Mouse (Mus musculus): Measurements from ENCODE around the gene Zfp853. TPM values are rescaled to one million over a fixed set of nuclear protein-coding genes. Genes with fewer than 3 reads are reported as not detected.
A peak's percentile ranks its signal among the peaks of the same experiment; 100 is the strongest.

The Zfp853 gene
- polyA plus RNA-seq, 1 experiment, result 0.99 TPM

- no peak for DNase-seq
- Histone ChIP-seq H3K4me1 (ENCODE audit: control insufficient read depth, insufficient read depth, low read length) (no peaks in the 10 kb centered on the region), H3K27me3 (replicated peaks; ENCODE audit: control insufficient read depth, insufficient read depth, low read length) (no peaks in the 10 kb centered on the region), H3K36me3 (ENCODE audit: control insufficient read depth, insufficient read depth, low read length) (no peaks in the 10 kb centered on the region), H3K27ac (ENCODE audit: insufficient read depth, low read depth, low read length) (no peak overlapping the region), H3K4me3 (ENCODE audit: insufficient read depth, low read depth, low read length) (no peak overlapping the region)
- TF ChIP-seq POLR2A (IDR thresholded peaks at IDR 0.05; ENCODE audit: low read depth, low read length), result no peak
- TF ChIP-seq CTCF (conservative IDR thresholded peaks at IDR 0.05; ENCODE audit: insufficient read depth, insufficient read length, low read depth, low read length), result no peak
- 29% methylated on average over 10 of the region's 10 CpGs for WGBS
These were observed 14.2 kb downstream of the Zfp853 start for GRCm38 (mm10) chr5:143279247-143279646.

GRCm38 (mm10) chr5:143275761-143276160, 17.7 kb downstream of the Zfp853 start:
- TF ChIP-seq CTCF (conservative IDR thresholded peaks at IDR 0.05; ENCODE audit: insufficient read depth, insufficient read length, low read depth, low read length) (no peak), POLR2A (IDR thresholded peaks at IDR 0.05; ENCODE audit: low read depth, low read length) (no peak)
- H3K4me3 ChIP-seq (ENCODE audit: insufficient read depth, low read depth, low read length), result no peak overlapping the region
- no peaks in the 10 kb centered on the region for H3K4me1 ChIP-seq (ENCODE audit: control insufficient read depth, insufficient read depth, low read length)
- no peak overlapping the region for H3K27ac ChIP-seq (ENCODE audit: insufficient read depth, low read depth, low read length)
- WGBS, result 37% methylated on average over 5 of the region's 5 CpGs
- H3K36me3 ChIP-seq (ENCODE audit: control insufficient read depth, insufficient read depth, low read length), result no peaks in the 10 kb centered on the region
- DNase-seq, result no peak
- H3K27me3 ChIP-seq (replicated peaks; ENCODE audit: control insufficient read depth, insufficient read depth, low read length), result no peaks in the 10 kb centered on the region

DNA sequence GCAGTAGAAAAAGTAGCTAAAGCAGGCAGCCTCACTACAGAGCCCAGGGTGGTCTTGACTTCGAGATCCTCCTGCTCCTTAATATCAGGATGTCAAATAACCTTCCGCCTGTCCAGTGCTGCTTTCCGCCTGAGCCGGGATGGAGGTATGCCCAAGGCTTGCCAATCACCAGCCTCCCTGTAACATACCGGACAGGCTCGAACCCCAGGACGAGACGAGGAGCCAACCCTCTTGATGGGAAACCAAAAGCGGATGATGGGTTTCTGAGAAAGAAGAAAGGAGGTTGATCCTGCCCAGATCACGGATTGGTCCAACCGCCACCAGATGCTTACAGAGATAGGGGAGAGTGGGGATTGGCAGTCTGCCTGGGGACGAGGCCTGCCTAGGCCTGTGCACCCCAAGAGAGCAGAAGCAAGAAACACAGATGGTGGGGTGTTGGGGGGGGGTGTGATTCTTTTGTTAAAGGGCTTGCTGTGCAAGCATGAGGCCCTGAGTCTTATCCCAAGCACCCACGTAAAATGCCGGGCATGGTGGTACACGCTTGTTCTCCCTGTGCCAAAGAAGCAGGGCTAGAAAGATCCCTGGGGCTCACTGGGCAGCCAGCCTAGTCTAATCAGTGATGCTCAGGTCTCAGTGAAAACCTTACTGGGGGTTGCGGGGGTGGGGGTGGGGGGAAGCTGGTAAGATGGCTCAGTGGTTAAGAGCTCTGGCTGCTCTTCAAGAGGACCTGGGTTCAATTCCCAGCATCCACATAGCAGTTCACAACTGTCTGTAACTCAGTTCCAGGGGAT, 20.7 kb downstream of the Zfp853 start:
- 90% methylated on average over 16 of the region's 16 CpGs for WGBS
- no peaks in the 10 kb centered on the region for H3K36me3 ChIP-seq (ENCODE audit: control insufficient read depth, insufficient read depth, low read length)
- no peak for DNase-seq
- H3K4me3 ChIP-seq (ENCODE audit: insufficient read depth, low read depth, low read length), result no peak overlapping the region
- no peak for TF ChIP-seq CTCF (conservative IDR thresholded peaks at IDR 0.05; ENCODE audit: insufficient read depth, insufficient read length, low read depth, low read length)
- TF ChIP-seq POLR2A (IDR thresholded peaks at IDR 0.05; ENCODE audit: low read depth, low read length), result no peak
- no peak overlapping the region for H3K27ac ChIP-seq (ENCODE audit: insufficient read depth, low read depth, low read length)
- H3K27me3 ChIP-seq (replicated peaks; ENCODE audit: control insufficient read depth, insufficient read depth, low read length), result no peaks in the 10 kb centered on the region
- H3K4me1 ChIP-seq (ENCODE audit: control insufficient read depth, insufficient read depth, low read length), result no peaks in the 10 kb centered on the region

DNA sequence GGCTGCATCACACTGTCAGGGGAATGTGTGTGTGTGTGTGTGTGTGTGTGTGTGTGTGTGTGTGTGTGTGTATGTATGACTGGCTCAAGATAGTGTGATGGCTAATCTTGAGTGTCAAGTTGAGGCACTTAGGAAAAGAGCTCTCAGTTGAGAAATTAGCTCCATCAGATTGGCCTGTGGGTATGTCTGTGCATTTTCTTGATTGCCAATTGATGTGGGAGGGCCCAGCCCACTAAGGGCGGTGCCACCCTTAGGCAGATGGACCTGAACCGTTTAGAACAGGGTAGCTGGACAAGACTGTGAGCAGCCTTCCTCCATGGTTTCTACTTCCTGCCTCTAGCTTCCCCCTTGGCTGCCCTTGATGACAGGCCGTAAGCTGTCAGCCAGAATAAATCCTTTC, 21.3 kb downstream of the Zfp853 start:
- Histone ChIP-seq H3K4me3 (ENCODE audit: insufficient read depth, low read depth, low read length) (no peak overlapping the region), H3K27ac (ENCODE audit: insufficient read depth, low read depth, low read length) (no peak overlapping the region), H3K27me3 (replicated peaks; ENCODE audit: control insufficient read depth, insufficient read depth, low read length) (no peaks in the 10 kb centered on the region), H3K4me1 (ENCODE audit: control insufficient read depth, insufficient read depth, low read length) (no peaks in the 10 kb centered on the region), H3K36me3 (ENCODE audit: control insufficient read depth, insufficient read depth, low read length) (no peaks in the 10 kb centered on the region)
- WGBS, result 63% methylated on average over 3 of the region's 3 CpGs
- no peak for TF ChIP-seq POLR2A (IDR thresholded peaks at IDR 0.05; ENCODE audit: low read depth, low read length)
- no peak for TF ChIP-seq CTCF (conservative IDR thresholded peaks at IDR 0.05; ENCODE audit: insufficient read depth, insufficient read length, low read depth, low read length)
- no peak for DNase-seq

GRCm38 (mm10) chr5:143271642-143272041, 21.8 kb downstream of the Zfp853 start:
- Histone ChIP-seq H3K36me3 (ENCODE audit: control insufficient read depth, insufficient read depth, low read length) (no peaks in the 10 kb centered on the region), H3K4me1 (ENCODE audit: control insufficient read depth, insufficient read depth, low read length) (no peaks in the 10 kb centered on the region), H3K4me3 (ENCODE audit: insufficient read depth, low read depth, low read length) (no peak overlapping the region), H3K27me3 (replicated peaks; ENCODE audit: control insufficient read depth, insufficient read depth, low read length) (no peaks in the 10 kb centered on the region), H3K27ac (ENCODE audit: insufficient read depth, low read depth, low read length) (no peak overlapping the region)
- WGBS, result 87% methylated on average over 6 of the region's 6 CpGs
- DNase-seq, result no peak
- TF ChIP-seq CTCF (conservative IDR thresholded peaks at IDR 0.05; ENCODE audit: insufficient read depth, insufficient read length, low read depth, low read length) (no peak), POLR2A (IDR thresholded peaks at IDR 0.05; ENCODE audit: low read depth, low read length) (no peak)

DNA sequence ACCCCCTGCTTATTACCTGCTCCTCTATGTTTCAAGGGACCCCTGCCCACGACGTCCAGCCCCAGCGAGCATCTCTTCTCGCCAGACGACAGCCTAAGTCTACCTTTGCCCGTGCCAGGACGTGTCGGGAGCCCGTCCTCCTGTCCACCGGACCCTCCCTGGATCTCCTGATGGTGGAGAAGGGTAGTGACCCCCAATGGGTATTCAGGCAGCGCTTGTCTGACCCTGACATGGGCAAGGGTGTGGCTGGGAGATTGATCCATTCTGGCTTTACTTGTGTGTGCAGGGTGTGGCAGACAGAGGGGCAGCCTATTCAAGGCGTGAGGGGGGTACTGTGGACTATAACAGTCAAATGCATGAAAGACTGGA, 23.3 kb downstream of the Zfp853 start:
- peak overlapping the region; percentile 76 for H3K4me3 ChIP-seq (ENCODE audit: insufficient read depth, low read depth, low read length)
- no peak for TF ChIP-seq CTCF (conservative IDR thresholded peaks at IDR 0.05; ENCODE audit: insufficient read depth, insufficient read length, low read depth, low read length)
- TF ChIP-seq POLR2A (IDR thresholded peaks at IDR 0.05; ENCODE audit: low read depth, low read length), result no peak
- no peaks in the 10 kb centered on the region for H3K36me3 ChIP-seq (ENCODE audit: control insufficient read depth, insufficient read depth, low read length)
- no peaks in the 10 kb centered on the region for H3K4me1 ChIP-seq (ENCODE audit: control insufficient read depth, insufficient read depth, low read length)
- H3K27me3 ChIP-seq (replicated peaks; ENCODE audit: control insufficient read depth, insufficient read depth, low read length), result no peaks in the 10 kb centered on the region
- 2% methylated on average over 12 of the region's 12 CpGs for WGBS
- no peak overlapping the region for H3K27ac ChIP-seq (ENCODE audit: insufficient read depth, low read depth, low read length)
- no peak for DNase-seq

DNA sequence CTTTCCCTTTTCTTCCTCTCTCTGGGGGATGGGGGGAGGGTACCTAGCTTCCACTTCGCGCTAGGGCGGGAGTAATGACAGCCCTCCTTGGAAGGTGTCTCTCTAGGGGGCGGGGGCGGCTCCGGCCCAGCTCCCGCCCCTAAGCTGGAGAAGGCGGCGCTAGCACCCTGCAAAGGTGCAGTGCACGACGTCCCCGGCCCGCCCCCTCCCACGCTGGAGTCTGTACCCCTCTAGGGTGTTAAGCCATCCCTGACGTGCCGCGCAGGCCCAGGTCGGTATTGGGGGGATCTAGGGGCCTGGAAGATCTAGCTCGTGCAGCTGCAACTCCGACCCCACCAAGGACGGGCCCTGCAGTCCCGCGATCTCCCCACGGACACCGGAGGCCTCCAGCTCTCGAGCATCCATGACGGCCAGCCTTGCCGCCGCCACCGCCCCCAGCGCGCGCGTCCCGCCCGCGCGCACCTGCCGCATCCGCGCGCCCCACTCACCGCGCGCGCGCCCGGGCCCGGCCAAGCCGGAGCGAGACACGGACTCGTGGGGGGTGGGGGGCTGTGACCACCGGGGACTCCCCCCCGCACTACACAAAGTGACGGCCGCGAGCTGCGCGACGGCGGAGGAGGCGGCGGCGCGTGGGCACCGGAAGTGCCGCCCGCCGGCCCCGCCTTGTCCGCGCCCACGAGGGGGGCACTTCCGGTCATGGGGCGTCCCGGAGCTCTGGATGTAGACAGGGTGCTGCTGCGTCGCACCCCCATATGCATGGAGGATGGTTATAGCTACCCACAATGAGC, 23.9 kb downstream of the Zfp853 start, which contains the start of gene Zfp316:
TSS of gene Zfp316 (minus strand) at position 660 of the 788 bp plus-strand sequence.
- DNase-seq, result peak; percentile 73
- under 1% methylated on average over 79 of the region's 79 CpGs for WGBS
- Histone ChIP-seq H3K36me3 (ENCODE audit: control insufficient read depth, insufficient read depth, low read length) (no peaks in the 10 kb centered on the region), H3K4me3 (ENCODE audit: insufficient read depth, low read depth, low read length) (peak within 1 kb of the TSS; percentile 76), H3K27me3 (replicated peaks; ENCODE audit: control insufficient read depth, insufficient read depth, low read length) (no peaks in the 10 kb centered on the region), H3K27ac (ENCODE audit: insufficient read depth, low read depth, low read length) (no peak within 1 kb of the TSS), H3K4me1 (ENCODE audit: control insufficient read depth, insufficient read depth, low read length) (no peaks in the 10 kb centered on the region)
- TF ChIP-seq POLR2A (IDR thresholded peaks at IDR 0.05; ENCODE audit: low read depth, low read length), result peak; percentile 68
- no peak for TF ChIP-seq CTCF (conservative IDR thresholded peaks at IDR 0.05; ENCODE audit: insufficient read depth, insufficient read length, low read depth, low read length)
